Mouse (Mus musculus): ENCODE measurements at regions not wholly inside any gene's neighbourhood (a gene's known extent, or its start where the extent isn't known, plus 50 kb on each side); places are given as distances from the start of the nearest gene placed in this dataset.

GRCm38 (mm10) chr10:99366162-99366561, 103.1 kb downstream of the Dusp6 start:
- TF ChIP-seq TAL1 (IDR thresholded peaks at IDR 0.05; ENCODE audit: low read length) (no peak), GATA1 (IDR thresholded peaks at IDR 0.05; ENCODE audit: low read length) (no peak)

GRCm38 (mm10) chr10:99367757-99368156, 104.7 kb downstream of the Dusp6 start:
- Histone ChIP-seq H3K36me3 (ENCODE audit: control insufficient read depth) (no peaks in the 10 kb centered on the region), H3K4me3 (replicated peaks) (no peak overlapping the region), H3K27me3 (ENCODE audit: control insufficient read depth) (no peaks in the 10 kb centered on the region), H3K4me1 (ENCODE audit: control insufficient read depth) (no peaks in the 10 kb centered on the region), H3K9me3 (ENCODE audit: control insufficient read depth, low read length) (no peaks in the 10 kb centered on the region; the same call in 1 of the 2 replicates)
- TF ChIP-seq TAL1 (IDR thresholded peaks at IDR 0.05; ENCODE audit: low read length), result no peak
- no peak for TF ChIP-seq GATA1 (IDR thresholded peaks at IDR 0.05; ENCODE audit: low read length)

More at GRCm38 (mm10) chr10:99366162-99366561, 103.1 kb downstream of the Dusp6 start:
- H3K27me3 ChIP-seq (ENCODE audit: control insufficient read depth), result no peaks in the 10 kb centered on the region
- H3K4me3 ChIP-seq (replicated peaks), result no peak overlapping the region
- H3K36me3 ChIP-seq (ENCODE audit: control insufficient read depth), result no peaks in the 10 kb centered on the region
- H3K9me3 ChIP-seq (ENCODE audit: control insufficient read depth, low read length), result no peaks in the 10 kb centered on the region; the same call in 1 of the 2 replicates
- no peaks in the 10 kb centered on the region for H3K4me1 ChIP-seq (ENCODE audit: control insufficient read depth)

- TF ChIP-seq TAL1 (IDR thresholded peaks at IDR 0.05; ENCODE audit: low read length) (no peak), GATA1 (IDR thresholded peaks at IDR 0.05; ENCODE audit: low read length) (no peak)
Measured at GRCm38 (mm10) chr10:99375101-99375500, 112.1 kb downstream of the Dusp6 start.

GRCm38 (mm10) chr10:99376430-99376829, 113.4 kb downstream of the Dusp6 start:
- H3K4me3 ChIP-seq (replicated peaks), result no peak overlapping the region
- no peaks in the 10 kb centered on the region for H3K9me3 ChIP-seq (ENCODE audit: control insufficient read depth, low read length)
- TF ChIP-seq TAL1 (IDR thresholded peaks at IDR 0.05; ENCODE audit: low read length) (no peak), GATA1 (IDR thresholded peaks at IDR 0.05; ENCODE audit: low read length) (no peak)
- H3K27me3 ChIP-seq (ENCODE audit: control insufficient read depth), result no peaks in the 10 kb centered on the region
- no peaks in the 10 kb centered on the region for H3K36me3 ChIP-seq (ENCODE audit: control insufficient read depth)
- H3K4me1 ChIP-seq (ENCODE audit: control insufficient read depth), result no peaks in the 10 kb centered on the region

More at GRCm38 (mm10) chr10:99375101-99375500, 112.1 kb downstream of the Dusp6 start:
- Histone ChIP-seq H3K4me3 (replicated peaks) (no peak overlapping the region), H3K27me3 (ENCODE audit: control insufficient read depth) (no peaks in the 10 kb centered on the region), H3K36me3 (ENCODE audit: control insufficient read depth) (no peaks in the 10 kb centered on the region), H3K9me3 (ENCODE audit: control insufficient read depth, low read length) (no peaks in the 10 kb centered on the region), H3K4me1 (ENCODE audit: control insufficient read depth) (no peaks in the 10 kb centered on the region)

- Histone ChIP-seq H3K36me3 (ENCODE audit: control insufficient read depth) (no peaks in the 10 kb centered on the region), H3K4me3 (replicated peaks) (no peak overlapping the region), H3K27me3 (ENCODE audit: control insufficient read depth) (no peaks in the 10 kb centered on the region), H3K9me3 (ENCODE audit: control insufficient read depth, low read length) (no peaks in the 10 kb centered on the region), H3K4me1 (ENCODE audit: control insufficient read depth) (no peaks in the 10 kb centered on the region)
- TF ChIP-seq GATA1 (IDR thresholded peaks at IDR 0.05; ENCODE audit: low read length) (no peak), TAL1 (IDR thresholded peaks at IDR 0.05; ENCODE audit: low read length) (no peak)
Measured at GRCm38 (mm10) chr10:99377548-99377947, 114.5 kb downstream of the Dusp6 start.

GRCm38 (mm10) chr10:99379156-99379555, 116.1 kb downstream of the Dusp6 start:
- Histone ChIP-seq H3K36me3 (ENCODE audit: control insufficient read depth) (no peaks in the 10 kb centered on the region), H3K4me3 (replicated peaks) (no peak overlapping the region), H3K4me1 (ENCODE audit: control insufficient read depth) (no peaks in the 10 kb centered on the region), H3K9me3 (ENCODE audit: control insufficient read depth, low read length) (no peaks in the 10 kb centered on the region), H3K27me3 (ENCODE audit: control insufficient read depth) (no peaks in the 10 kb centered on the region)
- TF ChIP-seq GATA1 (IDR thresholded peaks at IDR 0.05; ENCODE audit: low read length) (no peak), TAL1 (IDR thresholded peaks at IDR 0.05; ENCODE audit: low read length) (no peak)

GRCm38 (mm10) chr10:99380170-99380569, 117.1 kb downstream of the Dusp6 start:
- Histone ChIP-seq H3K4me3 (replicated peaks) (no peak overlapping the region), H3K27me3 (ENCODE audit: control insufficient read depth) (no peaks in the 10 kb centered on the region), H3K9me3 (ENCODE audit: control insufficient read depth, low read length) (no peaks in the 10 kb centered on the region), H3K36me3 (ENCODE audit: control insufficient read depth) (no peaks in the 10 kb centered on the region), H3K4me1 (ENCODE audit: control insufficient read depth) (no peaks in the 10 kb centered on the region)
- TF ChIP-seq GATA1 (IDR thresholded peaks at IDR 0.05; ENCODE audit: low read length), result no peak
- no peak for TF ChIP-seq TAL1 (IDR thresholded peaks at IDR 0.05; ENCODE audit: low read length)

- Histone ChIP-seq H3K27me3 (ENCODE audit: control insufficient read depth) (no peaks in the 10 kb centered on the region), H3K36me3 (ENCODE audit: control insufficient read depth) (no peaks in the 10 kb centered on the region), H3K4me3 (replicated peaks) (no peak overlapping the region), H3K9me3 (ENCODE audit: control insufficient read depth, low read length) (no peaks in the 10 kb centered on the region), H3K4me1 (ENCODE audit: control insufficient read depth) (no peaks in the 10 kb centered on the region)
- TF ChIP-seq GATA1 (IDR thresholded peaks at IDR 0.05; ENCODE audit: low read length) (no peak), TAL1 (IDR thresholded peaks at IDR 0.05; ENCODE audit: low read length) (no peak)
Measured at GRCm38 (mm10) chr10:99383028-99383427, 120.0 kb downstream of the Dusp6 start.

- TF ChIP-seq TAL1 (IDR thresholded peaks at IDR 0.05; ENCODE audit: low read length) (no peak), GATA1 (IDR thresholded peaks at IDR 0.05; ENCODE audit: low read length) (no peak)
- no peaks in the 10 kb centered on the region for H3K36me3 ChIP-seq (ENCODE audit: control insufficient read depth)
- no peak overlapping the region for H3K4me3 ChIP-seq (replicated peaks)
- no peaks in the 10 kb centered on the region for H3K27me3 ChIP-seq (ENCODE audit: control insufficient read depth)
- H3K9me3 ChIP-seq (ENCODE audit: control insufficient read depth, low read length), result no peaks in the 10 kb centered on the region
- no peaks in the 10 kb centered on the region for H3K4me1 ChIP-seq (ENCODE audit: control insufficient read depth)
Measured at GRCm38 (mm10) chr10:99384366-99384765, 121.3 kb downstream of the Dusp6 start.

- TF ChIP-seq GATA1 (IDR thresholded peaks at IDR 0.05; ENCODE audit: low read length) (no peak), TAL1 (IDR thresholded peaks at IDR 0.05; ENCODE audit: low read length) (no peak)
- Histone ChIP-seq H3K4me1 (ENCODE audit: control insufficient read depth) (no peaks in the 10 kb centered on the region), H3K27me3 (ENCODE audit: control insufficient read depth) (no peaks in the 10 kb centered on the region), H3K4me3 (replicated peaks) (no peak overlapping the region), H3K36me3 (ENCODE audit: control insufficient read depth) (no peaks in the 10 kb centered on the region), H3K9me3 (ENCODE audit: control insufficient read depth, low read length) (no peaks in the 10 kb centered on the region)
Measured at GRCm38 (mm10) chr10:99384851-99385250, 121.8 kb downstream of the Dusp6 start.
